Mouse (Mus musculus) gastrocnemius, postnatal 4 days (tissue): ENCODE results near the gene Mknk1. TPM values are rescaled to one million over a fixed set of nuclear protein-coding genes. Genes with fewer than 3 reads are reported as not detected.

ENCODE experiments used
- DNase-seq, 2 experiments: peaks; one replicate each; pipeline ENCODE4 v3.0.0; 2021 to 2022; ENCODE audit warnings: low spot score in 2 of 2, mixed read lengths in 2 of 2
- total RNA-seq, 2 experiments: library from RNA; stranded (reverse); gene quantifications; 2 replicates each; pipeline ENCODE4 v1.2.3; 2021

The Mknk1 gene
- total RNA-seq, 2 experiments from 2014 or later, result 45.8 to 47.8 TPM

DNA sequence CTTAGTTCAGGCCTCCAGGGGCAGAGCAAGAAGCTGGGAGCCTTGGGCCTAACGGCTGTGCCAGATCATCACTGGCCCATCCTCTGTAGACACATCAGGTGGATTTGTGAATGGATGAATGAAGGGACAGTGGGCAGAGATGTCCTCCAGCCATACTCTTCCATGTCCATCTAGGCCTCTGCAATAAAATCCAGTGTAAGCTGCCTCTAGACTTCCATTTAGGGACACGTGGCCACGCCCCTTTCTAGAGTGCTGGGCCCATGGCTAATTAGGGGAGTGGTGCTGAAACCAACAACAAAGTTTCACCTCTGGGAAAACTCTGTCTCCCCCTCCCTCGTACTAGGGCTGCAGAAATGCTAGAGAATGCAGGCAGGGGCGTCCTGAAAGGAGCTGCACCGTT lies 51.1 kb downstream of the Mknk1 start:
- DNase-seq, result no peak

DNA sequence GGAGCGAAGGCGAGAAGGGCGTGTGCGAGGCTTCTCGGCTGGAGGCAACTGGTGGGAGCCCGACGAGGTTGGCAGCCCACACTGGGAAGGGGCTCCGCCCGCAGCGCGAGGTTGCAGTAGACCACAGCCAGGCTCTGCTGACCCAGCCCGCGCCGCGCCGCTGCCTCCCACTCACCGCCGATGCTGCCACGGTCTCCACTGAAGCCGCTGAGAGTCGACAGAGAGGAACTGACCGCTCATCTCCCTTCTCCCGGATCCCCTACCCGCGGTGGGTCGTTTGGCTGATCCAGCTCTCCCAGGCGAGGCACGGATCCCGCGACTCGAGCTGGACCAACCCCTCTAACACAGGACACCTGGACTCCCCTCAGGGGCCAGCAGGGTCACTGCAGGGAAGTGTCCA lies 51.6 kb downstream of the Mknk1 start, which contains the start of gene 6430628N08Rik:
Gene 6430628N08Rik, plus strand, starts transcription at position 113 of the 400 bp plus-strand sequence.
- no peak for DNase-seq

DNA sequence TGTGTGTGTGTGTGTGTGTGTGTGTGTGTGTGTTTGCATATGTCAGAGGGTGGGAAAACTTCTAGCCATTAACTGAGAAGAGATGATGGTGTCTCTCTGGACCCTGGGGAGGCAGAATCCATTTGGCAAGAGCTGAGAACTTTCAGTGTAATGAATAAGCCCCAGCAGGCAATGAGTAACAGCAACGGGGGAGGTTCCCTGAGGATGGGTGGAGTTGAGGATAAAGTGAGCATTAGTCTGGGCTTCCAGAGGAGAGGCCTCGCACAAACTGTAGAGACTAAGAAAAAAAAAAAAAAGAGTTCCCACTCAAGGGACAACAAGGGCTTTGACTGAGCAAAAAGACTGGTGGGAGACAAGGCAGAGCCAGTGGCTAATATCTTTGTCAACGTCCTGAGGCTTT lies 55.3 kb downstream of the Mknk1 start:
- no peak for DNase-seq

DNA sequence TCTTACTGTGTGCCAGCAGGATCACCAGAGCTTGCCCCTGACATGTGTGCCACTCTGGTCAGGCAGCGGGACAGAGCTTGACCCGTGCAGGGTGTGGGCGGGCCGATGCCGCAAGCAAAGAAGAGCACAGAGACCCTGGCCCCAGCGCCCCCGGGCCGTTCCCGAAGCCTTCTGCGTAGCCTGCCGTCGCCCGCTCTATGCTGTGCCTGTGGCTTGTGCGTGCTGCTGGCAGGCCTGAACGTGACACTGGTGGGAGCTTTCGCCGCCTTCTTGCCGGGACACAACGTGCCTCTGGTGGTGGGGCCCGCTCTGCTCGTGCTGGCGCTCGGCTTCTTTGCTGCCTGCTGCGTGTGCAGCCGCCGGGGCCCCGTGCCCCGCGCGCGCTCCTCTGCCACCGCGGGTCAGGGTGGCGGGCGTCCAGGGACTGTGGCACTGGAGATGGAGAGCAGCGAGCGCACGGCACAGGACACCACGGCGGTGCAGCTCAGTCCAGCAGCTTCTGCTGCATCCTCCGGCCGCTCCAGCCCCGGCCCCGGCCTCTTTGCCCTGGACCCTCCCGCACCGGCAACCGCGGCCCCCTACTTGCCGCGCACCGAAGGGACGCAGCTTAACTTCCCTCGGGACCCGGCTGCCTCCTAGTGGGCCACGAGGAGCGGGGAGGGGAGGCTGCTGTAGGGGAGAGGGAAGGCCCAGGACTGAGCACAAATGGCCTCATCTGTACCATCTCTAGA lies 59.1 kb downstream of the Mknk1 start:
- peak in 1 of 2 experiments; percentile 16 for DNase-seq

DNA sequence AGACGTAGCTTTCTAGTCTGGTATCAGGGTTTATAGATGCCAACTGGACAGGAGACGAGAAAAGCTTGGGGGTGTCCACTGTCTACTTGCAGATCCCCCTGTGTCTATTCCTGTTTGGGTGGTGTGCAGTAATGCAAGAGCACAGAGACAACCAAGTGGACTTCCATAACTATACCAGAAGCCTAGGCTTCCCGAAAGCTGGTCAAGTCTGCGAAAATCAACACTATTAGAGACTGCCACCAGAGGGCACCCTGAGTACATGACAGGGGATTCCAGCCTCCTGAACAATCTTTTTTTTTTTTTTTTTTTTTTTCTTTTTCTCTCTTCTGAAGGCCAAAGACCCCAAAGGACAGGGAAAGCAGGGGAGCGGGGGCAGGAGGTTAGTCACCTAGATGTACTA lies 63.8 kb downstream of the Mknk1 start:
- DNase-seq, result peak; percentile 58 to 81

DNA sequence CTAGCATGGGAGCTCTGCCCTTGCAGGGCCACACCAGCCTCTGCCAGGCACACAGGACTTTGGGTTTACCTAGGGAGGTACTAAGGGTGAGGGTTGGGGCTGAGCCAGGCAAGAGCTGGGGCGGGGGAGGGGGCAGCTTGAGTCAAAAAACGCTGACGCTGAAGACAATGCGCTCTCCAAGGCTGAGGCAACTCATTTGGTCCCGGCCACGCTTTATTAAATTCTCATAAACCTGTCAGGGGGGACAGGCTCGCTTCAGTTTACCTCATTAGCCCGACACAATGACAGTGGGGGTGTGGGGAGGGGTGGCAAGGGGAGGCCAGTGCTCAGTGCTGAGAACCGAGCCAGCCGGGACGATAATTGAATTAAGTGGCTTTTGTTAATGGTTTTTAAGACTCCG lies 65.4 kb downstream of the Mknk1 start:
- no peak for DNase-seq

DNA sequence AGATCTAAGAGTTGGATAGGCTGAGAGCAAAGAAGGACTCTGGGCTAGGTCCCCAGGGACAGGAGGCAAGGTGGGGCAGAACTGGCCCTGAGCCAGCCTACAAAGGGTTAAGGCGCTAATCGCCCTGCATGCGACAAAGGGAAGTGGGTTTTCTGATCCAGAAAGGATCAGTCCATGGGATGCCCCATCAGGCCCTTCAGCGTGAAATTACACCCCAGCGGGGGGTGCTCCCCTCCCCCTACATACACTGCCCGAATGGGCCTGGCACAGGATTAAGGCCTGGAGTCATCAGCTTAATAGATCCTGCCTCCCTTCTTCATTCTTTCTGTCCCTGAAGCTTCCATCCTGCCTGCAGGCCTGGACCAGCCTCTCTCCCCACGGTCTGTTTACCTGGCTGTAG lies 66.7 kb downstream of the Mknk1 start:
- DNase-seq, result no peak

DNA sequence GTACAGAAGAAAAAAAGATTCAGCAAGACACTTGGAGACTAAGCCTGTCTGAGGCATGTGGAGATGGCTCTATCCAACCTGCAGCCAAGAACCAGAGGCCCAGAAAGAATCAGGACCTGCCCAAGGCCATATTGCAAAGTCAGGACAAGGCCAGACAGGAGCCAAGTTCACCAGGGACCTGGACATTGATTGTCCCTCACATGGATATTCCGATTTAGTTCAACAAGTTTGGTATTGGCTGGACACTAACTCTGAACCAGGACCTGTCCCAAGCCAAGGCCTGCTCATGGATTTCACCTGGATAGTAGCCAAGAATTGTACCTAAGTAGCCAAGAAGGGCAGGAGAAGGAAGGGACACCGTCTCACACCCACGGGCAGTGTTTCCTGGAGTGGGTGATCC lies 67.8 kb downstream of the Mknk1 start:
- DNase-seq, result no peak

DNA sequence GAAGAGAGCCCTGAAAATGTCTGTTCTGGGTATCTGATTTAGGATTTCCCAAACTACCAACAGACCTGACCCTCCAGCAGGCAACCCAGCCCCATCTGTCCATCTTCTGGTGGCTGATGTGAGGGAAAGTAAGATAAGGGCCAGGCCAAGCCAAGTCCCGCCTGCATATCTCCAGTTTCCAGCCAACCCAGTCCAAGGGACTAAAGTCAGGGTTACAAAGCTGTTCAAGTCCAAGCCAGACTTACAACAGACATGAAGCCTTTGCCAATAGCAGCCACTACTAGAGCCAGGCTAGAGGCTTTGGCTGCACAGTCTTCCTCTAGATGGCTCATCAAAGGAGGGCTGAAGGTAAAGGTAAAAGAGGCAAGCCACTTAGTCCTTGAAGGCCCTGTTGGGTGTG lies 69.0 kb downstream of the Mknk1 start:
- DNase-seq, result no peak

DNA sequence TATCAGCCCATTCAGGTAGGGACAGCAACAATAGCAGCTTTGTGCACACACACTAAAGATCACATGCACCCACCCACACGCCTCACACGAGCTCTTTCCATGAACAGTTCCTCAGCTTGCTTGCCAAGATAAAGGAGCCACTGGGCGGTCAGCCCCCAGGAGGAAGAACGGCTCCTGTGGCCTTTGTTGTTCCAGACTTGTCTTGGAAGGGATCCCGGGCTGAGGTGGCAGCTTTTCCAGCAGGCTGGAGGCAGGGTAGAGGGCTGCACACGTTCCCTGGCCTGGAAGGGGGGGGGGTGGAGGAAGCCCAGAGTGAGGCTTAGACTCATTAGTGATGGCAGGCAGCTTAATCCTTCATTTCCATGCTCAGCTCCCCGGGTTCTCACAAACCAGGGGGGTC lies 69.6 kb downstream of the Mknk1 start:
- peak in 1 of 2 experiments; percentile 25 for DNase-seq

DNA sequence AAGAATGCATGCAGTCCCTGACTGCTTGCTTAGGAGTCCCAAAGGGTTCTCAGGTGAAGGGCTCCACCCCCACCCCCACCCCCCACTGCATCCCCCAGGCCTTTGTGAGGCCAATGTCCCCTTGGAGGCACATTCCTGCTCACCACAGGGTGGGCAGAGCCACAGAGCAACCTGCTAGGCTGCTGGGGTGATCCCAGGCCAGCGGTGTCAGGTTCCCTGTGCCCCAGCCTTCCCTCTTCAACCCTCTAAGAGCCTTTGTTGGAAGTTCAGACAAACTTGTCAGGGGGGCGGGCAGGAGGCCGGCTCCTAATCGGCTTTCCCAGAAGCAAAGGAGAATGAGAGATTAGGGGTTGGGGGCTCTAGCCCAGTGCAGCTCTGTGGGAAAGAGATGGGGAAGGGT lies 72.6 kb downstream of the Mknk1 start:
- DNase-seq, result no peak

DNA sequence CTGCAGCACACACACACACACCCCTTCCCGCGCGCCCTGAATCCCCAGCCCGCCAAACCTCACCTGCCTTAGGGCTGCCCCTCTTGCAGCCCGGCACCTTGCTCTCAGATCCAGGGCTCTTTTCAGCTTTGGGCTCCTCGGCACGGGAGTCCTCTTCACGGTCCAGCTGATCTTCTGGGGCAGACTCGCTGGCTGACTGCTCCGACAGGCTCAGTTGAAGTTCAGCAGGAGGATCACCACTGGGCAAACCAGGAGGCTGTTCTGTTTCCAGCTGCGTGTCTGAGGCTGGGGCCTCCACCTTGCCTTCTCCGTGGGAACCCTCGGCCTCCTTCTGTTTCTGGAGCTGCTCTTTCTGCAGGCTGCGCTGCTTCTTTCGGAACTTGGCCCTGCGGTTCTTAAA lies 80.9 kb downstream of the Mknk1 start:
- DNase-seq, result no peak

DNA sequence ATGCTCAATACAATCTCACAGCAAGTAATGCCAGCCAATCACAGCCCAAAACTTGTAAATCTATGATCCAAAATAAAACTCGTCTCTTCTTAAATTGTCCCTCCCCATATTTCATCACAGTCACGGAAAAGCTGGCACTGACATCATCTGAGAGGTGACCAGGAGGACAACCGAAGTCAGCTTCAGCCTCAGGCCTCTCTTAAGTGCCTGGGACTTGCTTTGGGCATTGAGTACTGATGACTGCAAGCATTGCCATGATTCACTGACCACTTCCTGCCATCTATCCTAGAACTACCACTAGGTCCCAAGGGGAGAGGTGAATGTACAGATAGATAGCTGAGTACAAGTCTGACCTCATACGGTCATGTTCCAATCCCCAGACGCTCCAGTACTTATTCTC lies 83.7 kb downstream of the Mknk1 start:
- DNase-seq, result no peak

DNA sequence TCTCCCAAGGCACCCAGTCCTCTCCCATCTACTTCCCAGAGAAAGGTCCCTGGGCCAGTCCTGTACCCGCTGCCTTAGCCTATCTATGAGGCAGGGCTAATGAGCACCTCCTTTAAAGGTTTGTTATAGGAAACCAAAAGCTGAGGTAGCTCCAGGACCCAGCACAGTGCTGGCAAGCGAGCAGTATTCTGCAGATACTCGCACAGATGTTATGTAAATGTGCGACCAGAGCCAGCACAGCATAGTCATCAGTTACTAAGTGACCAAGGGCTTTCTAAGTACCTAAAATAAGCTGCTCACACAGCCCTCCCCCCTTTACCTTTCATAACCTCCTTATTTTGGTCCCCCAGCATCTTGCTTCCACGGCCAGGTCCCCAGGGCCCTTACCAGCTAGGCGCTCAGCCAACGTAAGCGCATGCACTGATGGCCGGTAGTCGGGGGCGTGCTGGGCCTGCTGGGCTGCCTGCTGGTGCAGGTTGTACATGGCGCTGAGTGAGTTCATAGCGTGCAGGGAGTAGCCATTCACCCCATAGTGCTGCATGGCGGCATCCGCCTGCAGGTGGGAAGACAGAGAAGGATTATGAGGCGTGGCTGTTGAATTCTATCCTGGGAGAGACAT lies 84.4 kb downstream of the Mknk1 start:
- DNase-seq, result no peak

DNA sequence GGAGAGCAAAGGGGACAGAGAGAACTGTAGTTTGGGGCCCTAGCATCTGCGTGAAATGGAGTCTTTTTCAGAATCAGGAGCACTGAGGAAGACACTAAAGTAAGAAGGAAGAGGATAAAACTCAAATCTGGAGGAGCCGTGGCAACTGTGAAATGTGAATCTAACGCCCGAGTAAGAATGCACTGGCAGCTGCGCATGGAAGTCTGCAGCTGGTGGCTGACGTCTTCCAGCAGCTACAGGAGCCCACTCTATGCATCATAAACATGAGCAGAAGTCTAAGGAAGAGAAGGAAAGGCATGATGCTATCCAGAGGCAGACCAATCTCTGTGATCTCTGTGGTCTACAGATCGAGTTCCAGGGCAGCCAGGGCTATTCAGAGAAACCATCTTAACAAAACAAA lies 88.6 kb downstream of the Mknk1 start:
- no peak for DNase-seq

Other genes starting within 250 kb of the Mknk1 start
- not detected for gene Cyp4a32, start 238.2 kb upstream of the Mknk1 start, total RNA-seq
- gene Cyp4b1, start 191.5 kb upstream of the Mknk1 start, total RNA-seq, result 1 to 10 TPM; 1.9 to 3.0 TPM
- 10 to 100 TPM; 36.5 to 40.3 TPM for gene Efcab14, start 101.5 kb upstream of the Mknk1 start, total RNA-seq
- 1 to 10 TPM; 1.0 to 1.1 TPM for gene Tex38, start 58.2 kb upstream of the Mknk1 start, total RNA-seq
- gene Atpaf1, start 54.4 kb upstream of the Mknk1 start, total RNA-seq, result 10 to 100 TPM; 30.3 to 32.0 TPM
- gene Mob3c, start 11.1 kb upstream of the Mknk1 start, total RNA-seq, result 1 to 10 TPM; 5.5 to 8.1 TPM
- gene Kncn, start 45.2 kb downstream of the Mknk1 start, total RNA-seq, result not detected
- gene 6430628N08Rik, start 51.5 kb downstream of the Mknk1 start, total RNA-seq, result not detected
- gene Dmbx1, start 100.7 kb downstream of the Mknk1 start, total RNA-seq, result not detected
- under 1 TPM; 0.15 to 0.57 TPM for gene Faah, start 178.7 kb downstream of the Mknk1 start, total RNA-seq
- 10 to 100 TPM; 15.0 TPM for gene Nsun4, start 214.7 kb downstream of the Mknk1 start, total RNA-seq
- gene Uqcrh, start 235.9 kb downstream of the Mknk1 start, total RNA-seq, result 100 to 1,000 TPM; 735 to 767 TPM
- 10 to 100 TPM; 44.2 to 44.8 TPM for gene Lrrc41, start 236.1 kb downstream of the Mknk1 start, total RNA-seq